Mouse (Mus musculus) brain, adult 2 months (tissue): ENCODE measurements around the gene Hbq1b.

Experiments used
- DNase-seq: peaks from one replicate; pipeline ENCODE4 v3.0.0; 2011; ENCODE audit warnings: low read depth, low spot score

The Hbq1b gene

DNA sequence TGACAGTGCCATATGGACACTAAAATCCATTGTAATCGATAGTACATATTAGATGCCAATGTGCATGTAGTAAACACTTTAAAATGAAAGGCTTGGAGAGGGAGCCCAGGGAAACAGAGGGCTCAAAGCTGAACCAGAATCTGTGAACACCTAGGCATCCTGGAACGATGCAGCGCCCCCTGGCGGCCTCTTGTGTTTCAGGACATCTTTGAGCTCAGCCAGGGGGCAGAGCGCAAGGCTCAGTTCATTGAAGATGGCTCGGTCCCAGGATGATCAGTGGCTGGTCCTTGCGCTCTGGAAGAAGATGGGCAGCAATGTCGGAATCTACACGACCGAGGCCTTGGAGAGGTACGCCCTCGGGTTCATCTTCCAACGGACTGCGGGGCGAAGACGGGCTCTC lies 13.1 kb downstream of the Hbq1b start, which contains the start of gene Hbq1a:
Gene Hbq1a (plus strand): TSS at position 205 of the 400 bp plus-strand sequence.
- DNase-seq = peak; percentile 53

DNA sequence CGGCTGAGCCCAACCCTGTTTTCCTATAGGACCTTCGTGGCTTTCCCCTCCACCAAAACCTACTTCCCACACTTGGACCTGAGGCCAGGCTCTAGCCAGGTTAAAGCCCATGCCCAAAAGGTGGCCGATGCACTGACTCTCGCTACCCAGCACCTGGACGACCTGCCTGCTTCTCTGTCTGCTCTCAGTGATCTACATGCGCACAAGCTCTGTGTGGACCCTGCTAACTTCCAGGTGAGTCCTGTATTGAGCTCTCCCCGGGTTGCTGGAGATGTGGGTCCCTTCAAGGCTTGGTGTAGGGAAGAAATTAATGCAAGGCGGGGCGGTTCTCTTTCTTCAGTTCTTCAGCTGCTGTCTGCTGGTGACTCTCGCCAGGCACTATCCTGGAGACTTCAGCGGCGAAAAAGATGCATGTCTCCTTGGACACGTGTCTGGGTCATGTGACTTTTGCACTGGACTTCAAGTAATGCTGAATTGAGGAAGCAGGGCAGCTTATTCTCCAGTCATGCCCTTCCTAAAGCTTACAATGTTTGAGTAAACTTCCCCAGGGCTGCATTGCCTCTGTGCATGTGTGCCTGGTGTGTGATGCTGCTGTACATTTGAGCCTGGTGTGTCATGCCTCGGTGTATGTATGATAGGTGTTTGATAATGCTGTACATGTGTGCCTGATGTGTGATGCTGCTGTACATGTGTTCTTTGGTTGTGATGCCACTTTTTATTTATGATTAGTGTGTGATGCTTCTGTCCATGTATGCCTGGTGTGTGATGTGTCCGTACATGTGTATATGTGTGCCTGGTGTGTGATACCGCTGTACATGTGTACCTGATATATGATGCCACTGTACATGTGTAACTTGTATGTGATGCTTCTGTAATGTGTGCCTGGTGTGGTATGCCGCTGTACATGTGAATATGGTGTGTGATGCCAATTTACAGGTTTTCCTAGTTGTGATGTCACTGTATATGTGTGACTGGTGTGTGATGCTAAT lies 13.8 kb downstream of the Hbq1b start:
- DNase-seq = peak; percentile 32

DNA sequence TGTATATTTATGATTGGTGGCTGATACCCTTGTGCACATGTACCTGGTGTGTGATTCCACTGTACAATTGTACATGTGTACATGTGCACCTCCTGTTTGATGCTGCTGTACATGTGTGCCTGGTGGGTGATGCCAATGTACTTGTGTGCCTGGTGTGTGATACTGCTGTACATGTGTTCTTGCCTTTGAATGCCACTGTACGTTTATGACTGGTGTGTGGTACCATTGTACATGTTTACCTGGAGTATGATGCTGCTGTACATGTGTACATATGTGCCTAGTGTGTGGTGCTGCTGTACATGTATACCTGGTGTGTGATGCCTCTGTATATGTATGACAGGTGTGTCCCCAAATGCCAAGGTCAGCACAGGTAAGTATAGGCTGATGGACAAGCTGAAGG lies 14.7 kb downstream of the Hbq1b start:
- no peak for DNase-seq

- DNase-seq = peak; percentile 94
These were observed 16.2 kb downstream of the Hbq1b start for GRCm38 (mm10) chr11:32302824-32303419.

DNA sequence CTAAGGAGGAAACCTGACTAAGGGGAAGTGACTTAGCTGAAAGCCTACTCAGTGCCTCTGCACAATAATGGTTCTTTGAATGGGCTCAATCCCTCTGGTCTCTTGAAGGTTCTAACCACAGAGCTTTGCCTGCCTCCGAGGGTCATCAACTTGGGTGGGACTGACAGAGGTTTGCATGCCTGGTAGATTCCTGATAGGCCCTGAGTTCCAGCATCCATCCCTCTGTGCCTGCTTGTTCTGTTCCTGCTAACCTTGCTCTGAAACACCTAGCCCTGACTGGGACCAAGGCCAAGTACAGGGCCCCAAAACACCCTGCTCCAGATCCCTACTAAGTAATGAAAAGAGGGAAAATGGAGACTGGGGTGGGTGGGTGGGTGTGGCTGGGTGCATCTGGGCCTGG lies 16.7 kb downstream of the Hbq1b start:
- no peak for DNase-seq

DNA sequence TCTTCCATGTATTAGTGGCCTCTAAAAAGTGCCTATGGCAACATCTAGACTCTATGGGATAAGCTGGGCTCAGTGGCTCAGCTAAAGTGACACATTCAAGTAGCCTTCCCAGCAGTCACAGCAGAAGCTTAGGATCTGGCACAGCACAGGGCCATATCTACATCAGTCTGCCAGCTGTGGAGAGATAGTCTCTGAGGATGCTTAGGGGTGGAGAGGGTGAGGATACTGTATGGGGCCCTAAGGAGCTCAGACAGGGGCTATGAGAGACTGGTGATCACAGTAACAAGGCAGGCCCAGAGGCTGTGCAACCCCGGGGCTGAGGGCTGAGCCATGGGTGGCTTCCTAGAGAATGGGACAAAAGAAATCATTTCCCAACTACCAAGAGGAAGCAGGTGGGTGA lies 20.2 kb downstream of the Hbq1b start:
- DNase-seq = no peak

DNA sequence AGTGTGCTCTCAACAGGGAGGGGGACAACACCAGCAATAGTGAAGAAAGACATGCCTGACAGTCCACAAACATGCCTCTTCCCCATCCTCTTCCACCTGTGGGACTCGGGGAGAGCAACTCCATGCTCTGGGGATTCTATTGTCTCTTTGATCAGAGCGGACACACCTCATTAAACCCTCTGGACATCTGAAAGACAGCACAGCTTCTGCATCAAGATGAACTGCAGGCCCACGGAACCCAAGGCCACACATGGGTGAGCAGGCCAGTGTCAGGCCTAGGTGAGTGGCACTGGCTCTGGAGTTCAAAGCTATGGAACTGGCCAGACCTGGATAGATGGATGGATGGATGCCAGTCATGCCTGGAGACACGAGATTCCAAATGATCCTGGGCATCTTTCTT lies 22.7 kb downstream of the Hbq1b start:
- no peak for DNase-seq

GRCm38 (mm10) chr11:32309928-32310327 lies 23.2 kb downstream of the Hbq1b start:
- no peak for DNase-seq

DNA sequence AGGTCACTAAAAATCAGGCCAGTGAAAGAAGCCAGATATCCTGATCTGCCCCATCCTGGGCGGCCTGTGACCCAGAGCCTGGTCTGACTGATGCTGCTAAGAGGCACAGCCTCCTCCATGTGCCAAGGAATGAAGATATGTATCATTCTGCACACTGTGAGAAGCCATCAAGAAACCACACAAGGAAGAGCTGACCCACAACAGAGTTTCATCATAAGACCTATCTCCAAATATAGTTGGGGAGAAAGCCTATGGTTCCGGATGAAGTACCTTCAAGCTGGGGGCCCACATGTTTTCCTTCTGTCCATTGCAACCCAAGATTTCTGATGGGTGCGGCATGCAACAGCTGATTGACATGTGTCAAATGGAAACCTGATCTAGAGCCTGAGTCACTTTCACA lies 29.2 kb downstream of the Hbq1b start:
- DNase-seq = no peak

- no peak for DNase-seq
These were observed 33.9 kb downstream of the Hbq1b start for GRCm38 (mm10) chr11:32320507-32321195.

- peak; percentile 78 for DNase-seq
These were observed 34.4 kb downstream of the Hbq1b start for GRCm38 (mm10) chr11:32321196-32321565.

GRCm38 (mm10) chr11:32324609-32325008 lies 37.8 kb downstream of the Hbq1b start:
- DNase-seq = peak; percentile 86

- DNase-seq = no peak
These were observed 44.3 kb downstream of the Hbq1b start for GRCm38 (mm10) chr11:32331075-32331474.

DNA sequence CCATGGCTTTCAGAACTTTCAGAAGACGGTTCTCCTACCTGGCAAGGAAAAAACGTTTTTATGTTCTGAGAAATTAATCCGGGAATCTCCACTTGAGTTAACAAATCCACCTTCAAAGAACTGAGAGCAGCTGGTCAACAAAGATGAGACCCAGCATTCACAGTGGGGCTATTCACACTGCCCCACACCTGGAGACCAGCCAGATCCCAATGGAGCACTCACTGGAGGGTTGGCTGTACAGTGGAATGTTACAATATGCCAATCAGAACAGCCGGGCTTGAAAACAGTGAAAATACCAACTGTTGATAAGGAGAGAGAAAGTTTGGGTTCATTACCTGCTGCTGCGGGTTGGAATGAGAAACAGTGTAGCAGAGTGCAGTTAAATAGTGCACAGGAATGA lies 45.1 kb downstream of the Hbq1b start:
- no peak for DNase-seq

DNA sequence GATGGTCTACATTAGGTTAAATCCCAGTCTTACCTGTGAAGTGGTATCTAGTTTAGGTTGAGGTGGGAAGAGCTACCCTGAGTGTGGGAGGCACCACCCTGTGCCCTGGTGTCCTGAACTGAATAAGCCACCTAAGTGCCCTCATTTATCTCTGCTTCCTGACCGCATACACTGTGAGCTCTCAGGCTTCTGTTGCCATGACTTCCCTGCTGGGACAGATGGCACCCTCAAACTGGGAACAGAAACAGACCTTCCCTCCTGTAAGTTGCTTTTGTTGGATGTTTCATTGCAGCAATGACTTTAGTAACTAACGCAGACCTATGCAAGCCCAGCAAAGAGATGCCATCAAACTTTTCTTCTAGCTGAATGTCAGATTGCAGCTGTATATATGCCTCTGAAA lies 46.5 kb downstream of the Hbq1b start:
- DNase-seq = peak; percentile 48

- no peak for DNase-seq
These were observed 49.7 kb downstream of the Hbq1b start for GRCm38 (mm10) chr11:32336435-32336907.
